Mouse (Mus musculus) liver, adult 2 months (tissue): ENCODE results near the gene Olfr434.

Experiments
- CTCF ChIP-seq: fragments of 200-500 bp; IDR thresholded peaks from 2 replicates; pipeline ENCODE4 v1.5.1; 2011; ENCODE audit warnings: low read depth, low read length, control low read depth
- POLR2A ChIP-seq: fragments of 200-500 bp; IDR thresholded peaks from 2 replicates; pipeline ENCODE4 v1.6.1; 2011; ENCODE audit warnings: low read length, control low read depth; ENCODE audit not compliant: insufficient read depth; ENCODE audit errors: extremely low read depth

GRCm38 (mm10) chr6:43260756-43261155 lies 47.9 kb downstream of the Olfr434 start:
- TF ChIP-seq CTCF: no peak
- TF ChIP-seq POLR2A: no peak
